Mouse (Mus musculus) MEL (cell line): ENCODE results near the gene Hmgn1. TPM values are rescaled to one million over a fixed set of nuclear protein-coding genes. Genes with fewer than 3 reads are reported as not detected.

ENCODE experiments used
- DNase-seq: peaks from one replicate; pipeline ENCODE4 v3.0.0; 2011; ENCODE audit warnings: low read depth, low spot score
- H3K27ac ChIP-seq: 2 replicates; pipeline ENCODE4 v1.5.1; 2012; ENCODE audit warnings: low read depth, mild to moderate bottlenecking, control low read depth, low read length, moderate library complexity; ENCODE audit not compliant: control insufficient read depth
- H3K27me3 ChIP-seq, 2 experiments: fragments of 150-350 bp in 1 of 2; sonication (generic) in 1 of 2; 2 replicates each; pipeline ENCODE4 v1.6.1; 2012; ENCODE audit warnings: low read length in 2 of 2, mild to moderate bottlenecking in 2 of 2, improper control_type of control experiment in 1 of 2, moderate library complexity in 1 of 2; ENCODE audit not compliant: insufficient read depth in 2 of 2, control insufficient read depth in 1 of 2
- H3K36me3 ChIP-seq, 2 experiments: 2 replicates each; pipeline ENCODE4 v1.6.1; 2012 to 2014; ENCODE audit warnings: low read length in 2 of 2, improper control_type of control experiment in 1 of 2, inconsistent platforms in 1 of 2, mild to moderate bottlenecking in 1 of 2; ENCODE audit not compliant: insufficient read depth in 2 of 2, control insufficient read depth in 1 of 2
- H3K4me1 ChIP-seq, 2 experiments: fragments of 150-350 bp in 1 of 2; sonication (generic) in 1 of 2; 2 replicates each; pipeline ENCODE4 v1.6.1; 2012; ENCODE audit warnings: low read length in 2 of 2, improper control_type of control experiment in 1 of 2, mild to moderate bottlenecking in 1 of 2; ENCODE audit not compliant: insufficient read depth in 2 of 2, control insufficient read depth in 1 of 2
- H3K4me3 ChIP-seq, 2 experiments: fragments of 150-350 bp in 1 of 2; sonication (generic) in 1 of 2; 2 replicates each; pipeline ENCODE4 v1.5.1; 2012; ENCODE audit warnings: low read depth in 2 of 2, low read length in 2 of 2, mild to moderate bottlenecking in 2 of 2, moderate library complexity in 2 of 2, control low read depth in 1 of 2, improper control_type of control experiment in 1 of 2; ENCODE audit not compliant: control insufficient read depth in 1 of 2, insufficient read depth in 1 of 2
- H3K79me2 ChIP-seq: 2 replicates; pipeline ENCODE4 v1.6.1; 2012; ENCODE audit warnings: mild to moderate bottlenecking, low read length, moderate library complexity; ENCODE audit not compliant: control insufficient read depth, poor library complexity, insufficient read depth
- H3K9ac ChIP-seq: 2 replicates; pipeline ENCODE4 v1.6.1; 2012; ENCODE audit warnings: low read depth, mild to moderate bottlenecking, control low read depth, low read length, moderate library complexity; ENCODE audit not compliant: control insufficient read depth, poor library complexity, severe bottlenecking
- H3K9me3 ChIP-seq: fragments of 150-350 bp; sonication (generic); replicated peaks from 2 replicates; pipeline ENCODE4 v1.6.1; 2012; ENCODE audit warnings: mild to moderate bottlenecking, low read length, improper control_type of control experiment, moderate library complexity; ENCODE audit not compliant: insufficient read depth
- CHD2 ChIP-seq: IDR thresholded peaks from 2 replicates; pipeline ENCODE4 v1.6.1; 2011; ENCODE audit warnings: low read length, improper control_type of control experiment
- CTCF ChIP-seq, 3 experiments: IDR thresholded peaks in 2 of 3; conservative IDR thresholded peaks in 1 of 3; 2 replicates each; pipeline ENCODE4 v1.5.1; 2011 to 2012; ENCODE audit warnings: low read length in 3 of 3, low read depth in 2 of 3, mild to moderate bottlenecking in 2 of 3, improper control_type of control experiment in 1 of 3, inconsistent platforms in 1 of 3, mixed read lengths in 1 of 3, moderate library complexity in 1 of 3; ENCODE audit not compliant: control insufficient read depth in 1 of 3, insufficient read depth in 1 of 3, poor library complexity in 1 of 3, severe bottlenecking in 1 of 3
- GABPA ChIP-seq: IDR thresholded peaks from 2 replicates; pipeline ENCODE4 v1.6.1; 2012; ENCODE audit warnings: low read depth, mild to moderate bottlenecking, inconsistent platforms, low read length, improper control_type of control experiment, moderate library complexity
- GATA1 ChIP-seq: IDR thresholded peaks from 2 replicates; pipeline ENCODE4 v1.6.1; 2011; ENCODE audit warnings: low read depth, low read length, improper control_type of control experiment
- HCFC1 ChIP-seq: IDR thresholded peaks from 2 replicates; pipeline ENCODE4 v1.6.1; 2012; ENCODE audit warnings: low read depth, mild to moderate bottlenecking, inconsistent platforms, low read length, improper control_type of control experiment, moderate library complexity
- MAFK ChIP-seq: IDR thresholded peaks from 2 replicates; pipeline ENCODE4 v1.6.1; 2011; ENCODE audit warnings: low read depth, mild to moderate bottlenecking, low read length, improper control_type of control experiment, borderline replicate concordance
- MAX ChIP-seq: IDR thresholded peaks from 2 replicates; pipeline ENCODE4 v1.6.1; 2011; ENCODE audit warnings: low read length, improper control_type of control experiment
- MEF2A ChIP-seq: IDR thresholded peaks from 2 replicates; pipeline ENCODE4 v1.6.1; 2014; ENCODE audit warnings: low read depth, mild to moderate bottlenecking, inconsistent platforms, low read length, improper control_type of control experiment; ENCODE audit not compliant: poor library complexity, insufficient replicate concordance, severe bottlenecking; ENCODE audit errors: extremely low read depth
- MXI1 ChIP-seq: IDR thresholded peaks from 2 replicates; pipeline ENCODE4 v1.6.1; 2011; ENCODE audit warnings: mild to moderate bottlenecking, low read depth, low read length, improper control_type of control experiment
- MYB ChIP-seq: IDR thresholded peaks from 2 replicates; pipeline ENCODE4 v1.6.1; 2011; ENCODE audit warnings: mild to moderate bottlenecking, low read depth, low read length, improper control_type of control experiment
- MYC ChIP-seq: IDR thresholded peaks from 2 replicates; pipeline ENCODE4 v1.6.1; 2011; ENCODE audit warnings: low read depth, mild to moderate bottlenecking, low read length, improper control_type of control experiment, moderate library complexity
- NELFE ChIP-seq: IDR thresholded peaks from 2 replicates; pipeline ENCODE4 v1.6.1; 2011; ENCODE audit warnings: low read depth, low read length, improper control_type of control experiment
- NRF1 ChIP-seq: IDR thresholded peaks from 2 replicates; pipeline ENCODE4 v1.6.1; 2014; ENCODE audit warnings: low read depth, mild to moderate bottlenecking, inconsistent platforms, low read length, improper control_type of control experiment, moderate library complexity; ENCODE audit not compliant: poor library complexity, insufficient read depth, severe bottlenecking
- RAD21 ChIP-seq: IDR thresholded peaks from 2 replicates; pipeline ENCODE4 v1.6.1; 2011; ENCODE audit warnings: mild to moderate bottlenecking, low read depth, low read length, improper control_type of control experiment
- RCOR1 ChIP-seq: IDR thresholded peaks from 2 replicates; pipeline ENCODE4 v1.6.1; 2012; ENCODE audit warnings: low read depth, mild to moderate bottlenecking, inconsistent platforms, low read length, improper control_type of control experiment
- SIN3A ChIP-seq: IDR thresholded peaks from 2 replicates; pipeline ENCODE4 v1.6.1; 2012; ENCODE audit warnings: low read length, improper control_type of control experiment, inconsistent platforms
- SMC3 ChIP-seq: IDR thresholded peaks from 2 replicates; pipeline ENCODE4 v1.6.1; 2011; ENCODE audit warnings: low read depth, low read length, improper control_type of control experiment
- TBP ChIP-seq: IDR thresholded peaks from 2 replicates; pipeline ENCODE4 v1.8.0; 2011; ENCODE audit warnings: low read depth, low read length, improper control_type of control experiment
- TCF12 ChIP-seq: IDR thresholded peaks from 2 replicates; pipeline ENCODE4 v1.6.1; 2014; ENCODE audit warnings: low read depth, mild to moderate bottlenecking, inconsistent platforms, low read length, improper control_type of control experiment, moderate library complexity
- UBTF ChIP-seq: IDR thresholded peaks from 2 replicates; pipeline ENCODE4 v1.6.1; 2012; ENCODE audit warnings: low read depth, mild to moderate bottlenecking, inconsistent platforms, low read length, improper control_type of control experiment, moderate library complexity, borderline replicate concordance; ENCODE audit not compliant: insufficient read depth
- USF1 ChIP-seq: IDR thresholded peaks from 2 replicates; pipeline ENCODE4 v1.6.1; 2014; ENCODE audit warnings: low read depth, mild to moderate bottlenecking, inconsistent platforms, low read length, improper control_type of control experiment, moderate library complexity
- USF2 ChIP-seq, 2 experiments: IDR thresholded peaks; 2 replicates each; pipeline ENCODE4 v1.6.1; 2011 to 2012; ENCODE audit warnings: improper control_type of control experiment in 2 of 2, low read length in 2 of 2, borderline replicate concordance in 1 of 2, inconsistent platforms in 1 of 2, low read depth in 1 of 2, mild to moderate bottlenecking in 1 of 2; ENCODE audit not compliant: insufficient read depth in 1 of 2
- ZC3H11A ChIP-seq: IDR thresholded peaks from 2 replicates; pipeline ENCODE4 v1.6.1; 2012; ENCODE audit warnings: low read depth, mild to moderate bottlenecking, inconsistent platforms, low read length, improper control_type of control experiment
- ZKSCAN1 ChIP-seq: IDR thresholded peaks from 2 replicates; pipeline ENCODE4 v1.6.1; 2012; ENCODE audit warnings: low read depth, mild to moderate bottlenecking, inconsistent platforms, low read length, improper control_type of control experiment, moderate library complexity
- ZMIZ1 ChIP-seq: IDR thresholded peaks from 2 replicates; pipeline ENCODE4 v1.6.1; 2012; ENCODE audit warnings: low read depth, mild to moderate bottlenecking, inconsistent platforms, low read length, improper control_type of control experiment, moderate library complexity
- ZNF384 ChIP-seq: IDR thresholded peaks from 2 replicates; pipeline ENCODE4 v1.6.1; 2012; ENCODE audit warnings: low read depth, mild to moderate bottlenecking, inconsistent platforms, low read length, improper control_type of control experiment
- polyA plus RNA-seq, 2 experiments: library from polyadenylated mRNA; stranded (reverse) in 1 of 2; unstranded in 1 of 2; fragments of >175 nt in 1 of 2; fragments of >200 nt in 1 of 2; gene quantifications; 2 replicates each; pipeline versions ENCODE4 v1.2.1 to v1.2.4; 2012; ENCODE audit warnings: low replicate concordance in 2 of 2, low read depth in 1 of 2; ENCODE audit not compliant: insufficient read length in 2 of 2, insufficient read depth in 1 of 2, missing spikeins in 1 of 2
- total RNA-seq: library from RNA; depleted of rRNA; stranded (reverse); fragments of 300-350 nt; gene quantifications from 2 replicates; pipeline ENCODE4 v1.2.3, GENCODE M21; 2012

Gene Hmgn1
- total and polyA plus RNA-seq, 3 experiments: 185 to 778 (median 246) TPM

DNA sequence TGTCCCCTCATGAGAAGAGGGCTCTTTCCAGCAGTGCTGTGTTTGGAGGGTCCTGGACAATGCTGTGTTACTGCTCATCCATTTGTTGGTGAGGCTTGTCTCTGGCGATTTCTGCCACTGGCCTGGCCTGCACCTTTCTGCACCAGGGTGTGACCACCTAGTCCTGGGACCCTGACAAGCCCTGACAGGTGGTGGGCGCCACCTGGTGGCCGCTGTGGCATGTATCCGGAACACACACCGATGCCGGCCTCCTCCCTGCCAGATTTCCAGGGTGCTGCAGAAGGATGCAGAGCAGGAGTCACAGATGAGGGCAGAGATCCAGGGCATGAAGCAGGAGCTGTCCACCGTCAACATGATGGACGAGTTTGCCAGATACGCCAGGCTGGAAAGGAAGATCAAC lies 24.0 kb upstream of the Hmgn1 start:
- no peaks in the 10 kb centered on the region for H3K27me3 ChIP-seq
- H3K9me3 ChIP-seq: no peaks in the 10 kb centered on the region
- H3K4me3 ChIP-seq: no peak overlapping the region
- DNase-seq: peak; percentile 56
- H3K9ac ChIP-seq: no peak overlapping the region
- H3K27ac ChIP-seq: no peak overlapping the region
- H3K4me1 ChIP-seq: peaks cover 0 to 8% of the 10 kb centered on the region in 2 experiments; a peak in 1 of 4 replicates
- peaks cover 26% of the 10 kb centered on the region for H3K79me2 ChIP-seq
- peaks cover 0 to 3% of the 10 kb centered on the region in 2 experiments; a peak in 1 of 4 replicates for H3K36me3 ChIP-seq
- TF ChIP-seq HCFC1 (no peak), CTCF (IDR thresholded peaks at IDR 0.05 in 2 of 3, conservative IDR thresholded peaks at IDR 0.05 in 1 of 3; ENCODE audit: control insufficient read depth in 1 of 3, insufficient read depth in 1 of 3, low read depth in 2 of 3, low read length in 3 of 3, poor library complexity in 1 of 3, severe bottlenecking in 1 of 3) (peak; percentile 71 to 94 (median 78)), MAX (no peak), TCF12 (peak; percentile 11; the same call in 1 of the 2 replicates), ZC3H11A (no peak), ZNF384 (no peak), MXI1 (no peak), CHD2 (no peak), SIN3A (no peak), USF2 (IDR thresholded peaks at IDR 0.05; ENCODE audit: borderline replicate concordance in 1 of 2, insufficient read depth in 1 of 2, low read depth in 1 of 2, low read length in 2 of 2) (no peak), MEF2A (no peak), RCOR1 (no peak), NELFE (no peak), USF1 (no peak), MYB (no peak), SMC3 (peak; percentile 65), ZKSCAN1 (no peak), TBP (no peak), GATA1 (no peak), UBTF (no peak), ZMIZ1 (no peak), MYC (no peak), NRF1 (no peak), RAD21 (peak; percentile 54), GABPA (no peak), MAFK (no peak)
